ENCODE assay signal across 16 mouse cellular contexts in genomic region chr2:144422094-144422675, GRCm38 (mm10). TPM values are rescaled to one million over a fixed set of nuclear protein-coding genes. Genes with fewer than 3 reads are reported as not detected.
"Had no signal": no experiment of that assay in that cellular context is flagged by ENCODE, and none has a peak within 500 bp of the region (broad histone marks: within the 10 kb centered on the region; RNA-seq: fewer than 3 reads in every experiment).

No protein-coding gene starts in this region.

- H3K9ac ChIP-seq: kidney, embryonic 15.5 days; limb, embryonic 15.5 days; liver, embryonic 12.5 days; lung, embryonic 15.5 days; midbrain, embryonic 12.5 days; neural tube, embryonic 13.5 days had no signal

- H3K27ac ChIP-seq: hindbrain, postnatal 0 days; kidney, embryonic 15.5 days; layer of hippocampus, adult 2 months; limb, embryonic 15.5 days; liver, embryonic 12.5 days; lung, embryonic 15.5 days; midbrain, embryonic 12.5 days; neural tube, embryonic 13.5 days had no signal

- H3K27me3 ChIP-seq: kidney, embryonic 15.5 days; limb, embryonic 15.5 days; liver, embryonic 12.5 days; lung, embryonic 15.5 days; midbrain, embryonic 12.5 days; neural tube, embryonic 13.5 days had no signal

- H3K4me1 ChIP-seq: limb, embryonic 15.5 days; lung, embryonic 15.5 days had no signal

- H3K4me3 ChIP-seq: kidney, embryonic 15.5 days; layer of hippocampus, adult 2 months; limb, embryonic 15.5 days; liver, embryonic 12.5 days; lung, embryonic 15.5 days; midbrain, embryonic 12.5 days; neural tube, embryonic 13.5 days had no signal

- H3K9me3 ChIP-seq: kidney, embryonic 15.5 days; limb, embryonic 15.5 days; liver, embryonic 12.5 days; lung, embryonic 15.5 days; midbrain, embryonic 12.5 days; neural tube, embryonic 13.5 days had no signal

- ATAC-seq: hindbrain, postnatal 0 days; liver, embryonic 12.5 days; midbrain, embryonic 16.5 days had no signal

- H3K4me2 ChIP-seq: kidney, embryonic 15.5 days; limb, embryonic 15.5 days; liver, embryonic 12.5 days; lung, embryonic 15.5 days; midbrain, embryonic 12.5 days; neural tube, embryonic 13.5 days had no signal

- H3K36me3 ChIP-seq: kidney, embryonic 15.5 days; limb, embryonic 15.5 days; liver, embryonic 12.5 days; lung, embryonic 15.5 days; midbrain, embryonic 12.5 days; neural tube, embryonic 13.5 days had no signal

- DNase-seq: kidney, postnatal 36 days; left cerebral cortex, postnatal 4 days; right cerebral cortex, postnatal 14 days; thymus, adult 2 months; thymus, postnatal 25 days had no signal

RNA-seq across cellular contexts. Expression of gene Pet117, which starts 53.4 kb away (rescaled TPM):
- total RNA-seq: hindbrain, postnatal 0 days had no signal
- polyA plus RNA-seq: liver, embryonic 12.5 days; midbrain, embryonic 12.5 days; spleen, adult 2 months; thymus, adult 2 months; urinary bladder, adult 2 months had no signal
